In the genomic region with DNA sequence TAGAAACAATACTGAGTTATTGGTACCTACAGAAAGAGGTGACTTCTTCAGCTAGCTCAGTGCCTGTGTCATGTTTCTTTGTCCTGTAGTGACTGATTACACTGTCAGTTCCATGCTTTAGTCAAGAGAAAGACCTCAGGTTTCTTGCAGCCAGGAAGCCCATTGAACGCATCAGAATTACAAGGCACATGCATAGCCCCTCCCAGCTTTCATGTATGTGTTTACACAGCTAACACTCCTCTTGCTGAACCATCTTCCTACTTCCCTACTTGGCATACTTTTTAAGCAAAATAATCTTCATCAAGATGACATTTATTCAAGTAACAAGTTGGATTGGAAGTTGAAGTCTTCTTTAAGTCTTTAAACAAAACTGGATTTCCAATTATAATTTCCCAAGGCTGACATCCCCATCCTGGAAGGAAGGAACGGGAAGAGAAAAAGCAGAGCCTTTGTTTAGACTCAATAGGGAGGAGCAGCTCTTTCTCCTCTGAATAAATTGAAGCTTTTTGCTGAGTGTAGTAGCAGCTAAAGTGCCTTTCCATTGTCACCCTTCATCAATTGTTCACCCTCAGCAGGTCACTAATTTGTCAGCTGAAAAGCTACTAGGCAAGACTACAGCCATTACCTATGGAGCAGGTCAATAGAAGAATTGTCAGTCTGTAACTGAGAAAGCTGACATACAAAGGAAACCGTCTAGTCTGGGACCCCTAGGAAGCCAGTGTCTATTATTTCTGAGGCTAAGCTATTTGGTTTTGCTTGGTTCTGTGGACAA, we compare ENCODE assay signal across 21 mouse cellular contexts. TPM values are rescaled to one million over a fixed set of nuclear protein-coding genes. Genes with fewer than 3 reads are reported as not detected.
DNase-seq lines count a peak whose midpoint lies in the region; ATAC-seq and TF ChIP-seq lines count a peak whose summit lies in the region.
"Had no signal": no experiment of that assay in that cellular context is flagged by ENCODE, and none has a peak within 500 bp of the region (broad histone marks: within the 10 kb centered on the region; RNA-seq: fewer than 3 reads in every experiment).

No protein-coding gene starts in this region.

- 20% methylated on average over 3 of the region's 3 CpGs for WGBS in midbrain, embryonic 10.5 days
- WGBS in midbrain, postnatal 0 days = 15% methylated on average over 3 of the region's 3 CpGs
- WGBS in forebrain, embryonic 12.5 days = 4% methylated on average over 3 of the region's 3 CpGs

- H3K4me3 ChIP-seq in midbrain, embryonic 10.5 days = no peak overlapping the region
- H3K4me3 ChIP-seq in midbrain, postnatal 0 days (ENCODE audit: low read depth, low read length) = no peak overlapping the region
- H3K4me3 ChIP-seq in forebrain, embryonic 12.5 days (replicated peaks) = no peak overlapping the region
- H3K4me3 ChIP-seq: gastrocnemius, adult 2 months; heart, adult 2 months had no signal

- ATAC-seq in midbrain, postnatal 0 days (ENCODE audit: low FRiP score) = no peak
- peak; percentile 73 for ATAC-seq in forebrain, embryonic 12.5 days (ENCODE audit: low FRiP score)

- peaks cover 34% of the 10 kb centered on the region for H3K27me3 ChIP-seq in midbrain, embryonic 10.5 days (ENCODE audit: low read depth, poor library complexity, severe bottlenecking)
- H3K27me3 ChIP-seq in midbrain, postnatal 0 days (ENCODE audit: insufficient read depth, low read length) = no peaks in the 10 kb centered on the region
- H3K27me3 ChIP-seq in forebrain, embryonic 12.5 days = no peaks in the 10 kb centered on the region

- H3K27ac ChIP-seq in midbrain, embryonic 10.5 days (replicated peaks) = peak overlapping the region; percentile 17; the same call in 1 of the 2 replicates
- H3K27ac ChIP-seq in midbrain, postnatal 0 days (ENCODE audit: low read depth, low read length) = no peak overlapping the region
- peak overlapping the region; percentile 46; the same call in 1 of the 2 replicates for H3K27ac ChIP-seq in forebrain, embryonic 12.5 days
- H3K27ac ChIP-seq: gastrocnemius, adult 2 months; heart, adult 2 months; liver, embryonic 14.5 days; stomach, postnatal 0 days had no signal

- TF ChIP-seq CTCF in midbrain, postnatal 0 days (IDR thresholded peaks at IDR 0.05) = no peak

- no peaks in the 10 kb centered on the region for H3K36me3 ChIP-seq in midbrain, embryonic 10.5 days
- no peaks in the 10 kb centered on the region for H3K36me3 ChIP-seq in midbrain, postnatal 0 days (ENCODE audit: insufficient read depth, low read length)
- no peaks in the 10 kb centered on the region for H3K36me3 ChIP-seq in forebrain, embryonic 12.5 days (replicated peaks)

- no peak overlapping the region for H3K9ac ChIP-seq in midbrain, postnatal 0 days (replicated peaks; ENCODE audit: low read length, poor library complexity, severe bottlenecking)
- no peak overlapping the region for H3K9ac ChIP-seq in forebrain, embryonic 12.5 days
- H3K9ac ChIP-seq: liver, embryonic 14.5 days had no signal

- no peaks in the 10 kb centered on the region for H3K9me3 ChIP-seq in midbrain, embryonic 10.5 days (replicated peaks)
- H3K9me3 ChIP-seq in midbrain, postnatal 0 days (ENCODE audit: low read length) = no peaks in the 10 kb centered on the region
- H3K9me3 ChIP-seq in forebrain, embryonic 12.5 days = no peaks in the 10 kb centered on the region

- H3K4me2 ChIP-seq in midbrain, postnatal 0 days (ENCODE audit: low read depth, low read length, poor library complexity, severe bottlenecking) = no peak overlapping the region
- no peak overlapping the region for H3K4me2 ChIP-seq in forebrain, embryonic 12.5 days

- DNase-seq in midbrain, embryonic 10.5 days (ENCODE audit: low spot score) = peak; percentile 19
- no peak for DNase-seq in midbrain, postnatal 0 days (ENCODE audit: low spot score)
- peak; percentile 32 for DNase-seq in mesoderm, embryonic 11.5 days (ENCODE audit: low read depth, low spot score)
- no peak for DNase-seq in cerebellum, adult 8-10 months
- DNase-seq in urinary bladder, adult 2 months (ENCODE audit: low spot score) = no peak
- no peak for DNase-seq in ovary, postnatal 14 days (ENCODE audit: low spot score)
- DNase-seq: adrenal gland, postnatal 36 days; B cell, adult 2 months; cerebellum, postnatal 36 days; gastrocnemius, adult 2 months; heart, adult 2 months; heart, postnatal 14 days; kidney, adult 18-20 months; kidney, postnatal 4 days; lung, postnatal 10 days; thymus, postnatal 36 days had no signal

- H3K4me1 ChIP-seq in midbrain, embryonic 10.5 days = peaks cover 30% of the 10 kb centered on the region
- no peaks in the 10 kb centered on the region for H3K4me1 ChIP-seq in midbrain, postnatal 0 days (ENCODE audit: insufficient read depth, low read length)
- H3K4me1 ChIP-seq in forebrain, embryonic 12.5 days = peaks cover 20% of the 10 kb centered on the region

RNA-seq across cellular contexts. Expression of gene Rbm8a2, which starts 34.8 kb away (rescaled TPM):
- polyA plus RNA-seq in midbrain, embryonic 10.5 days (2016; fragmentation: Nextera tagmentation; extraction: Ambion mirVana) = 0.50 and 0.95 TPM in 2 replicates
- 0.16 and 1.5 TPM in 2 replicates for total RNA-seq in midbrain, postnatal 0 days (2014; rRNA removed)
- 0.36 and 0.57 TPM in 2 replicates for polyA plus RNA-seq in midbrain, postnatal 0 days (2015; fragmentation: Nextera tagmentation; extraction: Ambion mirVana)
- 0.85 and 1.00 TPM in 2 replicates for polyA plus RNA-seq in forebrain, embryonic 12.5 days (2016; fragmentation: Nextera tagmentation; extraction: Ambion mirVana)
- 0.17 and 0.27 TPM in 2 replicates for polyA plus RNA-seq in urinary bladder, adult 2 months (2012; rRNA removed)
- total RNA-seq: adrenal gland, postnatal 36 days; gastrocnemius, adult 2 months; heart, adult 2 months; heart, postnatal 14 days; left cerebral cortex, adult 18-20 months had no signal
- polyA plus RNA-seq: heart, adult 2 months; small intestine, adult 2 months had no signal

Comparison
In these comparisons a context has a peak if more than half of its experiments do, and no peak if none do; other contexts are left out.
1. DNase-seq: peak in midbrain, embryonic 10.5 days (single experiment) and mesoderm, embryonic 11.5 days (single experiment); none in midbrain, postnatal 0 days (single experiment), cerebellum, adult 8-10 months (single experiment), urinary bladder, adult 2 months (single experiment) and ovary, postnatal 14 days (single experiment).